Mouse (Mus musculus): Measurements from ENCODE around the gene Slc25a42.

The Slc25a42 gene

GRCm38 (mm10) chr8:70171240-70171639 lies 40.9 kb downstream of the Slc25a42 start:
- in situ Hi-C loops (cut with MboI, MseI): no loop called here

- in situ Hi-C loops (cut with MboI, MseI): no loop called here
These were observed 41.4 kb downstream of the Slc25a42 start for GRCm38 (mm10) chr8:70170748-70171147.

GRCm38 (mm10) chr8:70170116-70170515 lies 42.0 kb downstream of the Slc25a42 start:
- in situ Hi-C loops (cut with MboI, MseI): no loop called here

GRCm38 (mm10) chr8:70166504-70167110 lies 45.5 kb downstream of the Slc25a42 start:
- in situ Hi-C loops (cut with MboI, MseI): loop anchor here (5.0 to 10.0 kb wide), 2 partner anchors 62 to 249 kb away; no protein-coding TSS in a partner anchor

GRCm38 (mm10) chr8:70163316-70163715 lies 48.8 kb downstream of the Slc25a42 start:
- in situ Hi-C loops (cut with MboI, MseI): loop anchor here (10.0 kb wide), 1 partner anchor 59 kb away; no protein-coding TSS in a partner anchor

GRCm38 (mm10) chr8:70160015-70160414 lies 52.1 kb downstream of the Slc25a42 start:
- in situ Hi-C loops (cut with MboI, MseI): loop anchor here (10.0 kb wide), 1 partner anchor 55 kb away; no protein-coding TSS in a partner anchor

GRCm38 (mm10) chr8:70159211-70159610 lies 52.9 kb downstream of the Slc25a42 start:
- in situ Hi-C loops (cut with MboI, MseI): no loop called here

GRCm38 (mm10) chr8:70158069-70158853 lies 53.8 kb downstream of the Slc25a42 start:
- in situ Hi-C loops (cut with MboI, MseI): no loop called here

- in situ Hi-C loops (cut with MboI, MseI): no loop called here
These were observed 54.8 kb downstream of the Slc25a42 start for GRCm38 (mm10) chr8:70157240-70157800.

- in situ Hi-C loops (cut with MboI, MseI): no loop called here
These were observed 59.4 kb downstream of the Slc25a42 start for GRCm38 (mm10) chr8:70152537-70153257.

- in situ Hi-C loops (cut with MboI, MseI): no loop called here
These were observed 61.9 kb downstream of the Slc25a42 start for GRCm38 (mm10) chr8:70150158-70150557.

GRCm38 (mm10) chr8:70147678-70148607 lies 64.2 kb downstream of the Slc25a42 start:
- in situ Hi-C loops (cut with MboI, MseI): no loop called here

GRCm38 (mm10) chr8:70139981-70140380 lies 72.1 kb downstream of the Slc25a42 start:
- in situ Hi-C loops (cut with MboI, MseI): no loop called here

GRCm38 (mm10) chr8:70139026-70139857 lies 72.9 kb downstream of the Slc25a42 start, which contains the start of the genes Rfxank, Borcs8 and Mef2b:
Rfxank (minus strand) TSS chr8:70139154.
Borcs8 (plus strand) TSS chr8:70139499.
Mef2b (plus strand) TSS chr8:70139711.
- in situ Hi-C loops (cut with MboI, MseI): no loop called here

- in situ Hi-C loops (cut with MboI, MseI): no loop called here
These were observed 74.2 kb downstream of the Slc25a42 start for GRCm38 (mm10) chr8:70137890-70138289.

- in situ Hi-C loops (cut with MboI, MseI): no loop called here
These were observed 75.5 kb downstream of the Slc25a42 start for GRCm38 (mm10) chr8:70136591-70136990.

GRCm38 (mm10) chr8:70134931-70135330 lies 77.2 kb downstream of the Slc25a42 start:
- in situ Hi-C loops (cut with MboI, MseI): no loop called here

Data from T-helper 1 cell (primary cell).